Mouse (Mus musculus): Measurements from ENCODE around the gene Galnt2.

DNA sequence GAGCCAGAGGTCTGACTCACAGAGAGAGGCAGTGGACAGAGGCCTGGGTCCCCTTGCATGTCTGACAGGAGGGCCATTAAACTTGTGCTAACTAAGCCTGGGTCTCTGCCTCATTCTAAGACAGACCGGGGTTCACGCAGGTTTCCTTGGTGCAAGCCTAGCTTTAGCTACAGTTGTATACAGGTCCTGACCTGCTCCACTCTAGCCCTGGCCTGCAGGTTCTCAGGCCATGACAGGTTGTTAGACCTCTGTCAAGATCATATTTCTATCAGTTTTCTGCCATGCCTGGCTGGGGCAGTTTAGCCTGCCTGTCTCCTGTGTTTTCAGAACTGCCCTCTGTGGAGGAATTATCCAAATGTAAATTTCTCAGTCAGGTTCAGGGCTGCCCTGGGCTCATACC is 33.9 kb downstream of the Galnt2 start:
- TF ChIP-seq CTCF (IDR thresholded peaks at IDR 0.05; ENCODE audit: low read depth) (no peak), EP300 (IDR thresholded peaks at IDR 0.05; ENCODE audit: low read depth) (no peak)

Measured in liver, postnatal 0 days (tissue).